Mouse (Mus musculus) CD4-positive, CD25-positive, alpha-beta regulatory T cell, adult 2 months (primary cell): Measurements from ENCODE around the gene Vegfb.
A peak's percentile ranks its signal among the peaks of the same experiment; 100 is the strongest.

Experiments used
- DNase-seq: peaks from one replicate; pipeline ENCODE4 v3.0.0-alpha.2; 2012; ENCODE audit warnings: low read depth, low spot score

Vegfb gene

DNA sequence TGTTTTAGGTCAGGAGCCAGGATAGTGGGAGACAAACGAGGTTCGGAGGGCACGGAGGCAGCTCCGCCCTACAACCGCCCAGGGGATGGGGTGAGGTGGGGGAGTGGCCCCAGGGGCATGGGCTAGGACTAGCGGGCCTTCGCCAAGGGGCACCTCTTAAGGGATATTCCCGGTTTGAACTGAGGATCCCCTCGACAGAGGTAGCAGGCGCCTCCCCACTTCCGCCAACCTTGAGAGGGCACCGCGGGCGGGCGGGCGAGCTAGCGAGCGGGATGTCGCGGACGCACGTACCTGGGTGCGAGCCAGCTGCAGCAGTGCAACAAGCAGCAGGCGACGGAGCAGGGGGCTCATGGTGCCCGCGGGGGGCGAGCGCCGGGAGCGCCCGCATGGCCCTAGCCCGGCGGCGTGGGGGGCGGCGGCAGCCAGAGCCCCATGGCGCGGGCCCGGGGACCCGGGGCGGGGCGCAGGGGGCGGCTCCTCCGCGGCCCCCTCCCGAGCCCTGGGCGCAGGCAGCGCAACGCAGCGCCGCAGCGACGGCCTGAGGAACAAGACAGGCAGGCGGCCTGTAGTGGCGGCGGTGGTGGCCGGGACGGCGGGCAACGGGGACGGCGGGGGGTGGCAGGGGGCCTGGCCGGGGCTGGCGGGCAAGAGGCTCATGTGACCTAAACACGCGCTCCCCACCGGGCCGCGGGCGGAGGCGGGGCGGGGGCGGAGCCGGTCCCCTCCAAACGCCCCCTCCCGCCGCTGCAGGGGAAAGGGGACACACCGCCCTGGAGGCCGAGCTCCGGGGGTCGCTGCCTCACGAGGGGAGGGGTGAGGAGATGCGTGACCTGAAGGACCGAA is at the start of gene Vegfb:
TSS of gene Vegfb (minus strand) at position 591 of the 843 bp plus-strand sequence.
- DNase-seq: peak; percentile 65

DNA sequence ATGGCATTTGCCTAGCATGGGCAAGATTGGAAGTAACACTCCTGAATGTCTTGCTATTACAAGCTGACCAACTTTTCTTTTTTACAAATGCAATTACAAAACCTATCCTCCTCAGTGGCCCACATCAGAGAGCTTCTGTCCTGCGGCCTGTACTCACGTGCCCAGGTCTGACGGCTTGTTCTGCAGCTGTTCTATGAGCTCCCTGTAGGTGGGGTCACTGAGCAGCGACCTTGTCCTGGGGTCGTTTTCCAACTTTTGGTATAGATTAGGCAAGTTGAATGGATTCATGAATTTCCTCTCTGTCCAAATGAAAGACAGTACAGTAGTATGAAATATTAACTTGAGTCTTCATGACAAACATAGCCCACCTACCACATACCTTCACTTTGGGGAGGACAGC is 46.6 kb upstream of the Vegfb start:
- peak; percentile 20 for DNase-seq

DNA sequence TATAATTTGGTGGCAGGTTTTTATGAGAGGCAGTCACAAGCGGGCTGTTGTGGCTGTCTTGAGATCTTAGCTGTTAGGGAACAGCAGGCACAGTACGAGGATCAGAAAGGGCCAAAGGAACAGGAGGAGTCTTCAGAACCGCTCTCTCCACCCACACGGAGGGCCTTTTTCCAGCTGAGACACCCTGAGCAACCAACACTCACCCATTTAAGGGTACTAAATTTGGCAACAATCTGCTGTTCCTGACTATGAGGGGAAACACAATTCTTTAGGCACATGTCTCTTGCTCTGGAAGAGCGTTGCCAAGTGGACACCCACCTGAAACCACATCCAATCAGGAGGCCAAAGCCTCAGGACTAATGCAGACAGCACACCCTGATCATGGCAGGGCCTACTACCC is 42.1 kb upstream of the Vegfb start:
- no peak for DNase-seq

DNA sequence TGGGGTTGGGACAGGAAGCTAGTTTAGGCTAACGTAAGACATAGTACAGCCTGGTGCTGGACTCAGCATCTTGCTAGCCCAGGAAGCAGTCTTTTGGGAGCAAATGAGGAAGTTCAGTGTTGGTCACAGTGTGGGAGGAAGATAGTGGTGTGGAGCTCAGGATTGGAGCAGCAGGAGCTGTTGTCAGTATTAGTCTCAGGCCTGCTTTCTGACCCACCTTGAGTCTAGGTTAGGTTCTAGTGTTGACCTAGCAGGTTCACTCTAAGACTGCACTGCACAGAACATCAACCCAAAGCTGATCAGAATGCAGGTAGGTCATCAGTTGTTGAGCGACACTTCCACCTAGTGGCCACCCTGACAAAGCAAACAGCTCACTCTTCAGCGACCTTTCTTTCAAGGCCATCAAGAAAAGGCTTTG is 32.8 kb upstream of the Vegfb start:
- peak; percentile 90 for DNase-seq

DNA sequence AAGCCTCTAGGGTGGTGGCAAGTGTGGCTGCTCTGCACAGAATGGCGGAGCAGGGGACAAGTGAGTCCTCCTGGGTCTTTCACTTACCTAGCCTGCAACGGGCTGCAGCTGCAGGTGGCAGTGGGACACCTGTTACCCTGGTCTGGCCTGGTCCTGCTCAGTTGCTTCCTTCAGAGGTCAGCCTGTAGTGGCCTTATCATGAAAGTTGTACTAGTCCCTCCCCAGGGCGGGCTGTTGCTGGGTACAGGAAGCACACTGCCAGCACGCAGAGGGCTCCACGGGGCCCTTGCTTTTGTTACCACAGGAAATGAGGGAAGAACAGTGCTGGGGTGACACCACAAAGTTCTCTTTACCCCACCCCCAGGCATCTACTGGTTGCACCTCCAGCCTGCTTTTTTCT is 31.7 kb upstream of the Vegfb start, which contains the start of gene Fermt3:
TSS of gene Fermt3 (minus strand) at position 279 of the 400 bp plus-strand sequence.
- DNase-seq: peak; percentile 88

DNA sequence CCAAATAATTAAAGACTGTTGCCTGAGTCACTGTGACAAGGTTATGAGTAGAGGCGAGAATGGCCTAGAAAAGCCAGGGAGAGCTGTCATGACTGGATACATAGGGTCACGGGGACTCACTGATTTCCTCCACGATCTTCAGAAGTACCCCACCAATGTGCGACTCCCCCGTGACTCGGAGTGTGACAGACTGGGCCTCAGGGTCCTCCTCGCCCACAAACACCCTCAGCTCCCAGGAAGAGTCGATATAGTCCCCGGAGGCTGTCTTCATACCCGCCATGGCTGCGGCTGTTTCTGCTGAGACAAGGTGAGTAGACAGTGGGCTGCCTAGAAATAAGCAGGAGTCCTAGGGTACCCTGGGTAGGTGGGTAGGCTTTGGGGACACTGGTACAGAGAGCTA is 31.1 kb upstream of the Vegfb start:
- peak; percentile 31 for DNase-seq

DNA sequence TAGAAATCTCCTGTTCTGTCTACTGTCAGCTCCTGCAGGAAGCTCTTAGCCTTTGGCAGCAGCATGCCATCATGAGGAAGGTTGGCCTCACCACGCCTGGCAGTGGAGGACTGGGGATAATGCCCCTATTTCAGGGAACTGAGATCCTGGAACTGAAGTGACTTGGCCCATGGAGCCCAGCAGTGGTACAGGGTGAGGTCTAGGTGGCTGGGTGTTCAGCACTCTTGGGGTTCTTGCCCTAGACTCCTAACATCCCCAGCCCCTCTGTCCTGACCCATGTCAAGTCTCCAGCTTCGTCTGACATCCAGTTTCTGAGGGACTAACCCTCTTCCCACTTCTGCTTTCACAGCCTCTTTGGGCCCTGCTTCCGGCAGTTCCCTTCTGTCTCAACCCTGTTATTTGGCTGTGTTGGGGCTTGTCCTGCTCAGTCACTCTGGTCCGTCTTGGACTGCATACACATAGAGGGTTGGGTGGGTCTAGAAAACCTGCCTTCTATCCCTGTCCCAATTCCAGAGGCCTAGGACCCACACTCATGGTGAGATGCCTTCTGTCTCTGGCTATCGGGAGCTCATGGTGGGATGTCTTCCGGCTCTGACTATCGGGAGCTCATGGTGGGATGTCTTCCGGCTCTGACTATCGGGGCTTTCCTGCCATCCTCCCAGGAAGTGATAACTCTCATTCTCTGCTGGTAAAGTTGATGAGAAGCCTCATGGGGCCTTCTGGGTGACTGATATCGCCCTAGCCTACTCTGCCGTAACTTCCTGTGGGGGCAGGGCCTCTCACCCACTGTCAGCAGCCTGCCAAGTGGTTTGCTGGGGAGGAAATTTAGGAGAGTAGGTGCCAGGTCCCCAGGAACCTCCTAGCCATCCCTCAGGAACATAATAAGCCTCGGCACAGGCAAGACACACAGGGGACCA is 30.3 kb upstream of the Vegfb start:
- DNase-seq: peak; percentile 87

DNA sequence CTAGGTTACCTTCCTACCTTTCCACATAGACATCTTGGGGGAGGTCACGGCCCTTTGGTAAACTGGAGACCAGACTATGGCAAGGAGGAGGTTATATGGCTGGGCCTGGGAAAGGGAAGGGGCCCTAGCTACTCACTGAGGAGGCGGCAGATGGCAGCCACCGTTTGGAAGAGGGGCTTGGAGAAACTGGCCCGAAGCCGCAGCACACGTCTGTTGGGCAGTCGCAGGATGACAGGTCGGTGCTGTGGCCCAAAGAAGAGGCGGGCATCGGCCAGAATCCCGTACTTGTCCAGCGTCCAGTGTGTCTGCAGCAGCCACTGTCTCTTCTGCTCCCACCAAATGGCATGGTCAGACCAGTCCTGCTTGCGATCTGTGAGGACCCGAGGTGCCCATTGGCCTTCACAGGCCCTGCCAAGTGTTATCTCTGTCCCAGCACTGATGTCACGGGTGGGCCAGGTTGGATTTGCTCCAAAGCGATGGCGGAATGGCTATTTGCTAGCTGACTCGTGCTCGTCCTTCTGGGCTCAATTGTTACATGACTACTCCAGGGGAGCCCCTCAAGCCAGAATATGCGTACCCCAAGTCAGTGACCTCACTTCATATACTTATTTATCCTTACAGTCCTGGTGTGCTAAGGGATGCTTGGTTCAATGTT is 27.2 kb upstream of the Vegfb start:
- DNase-seq: no peak

DNA sequence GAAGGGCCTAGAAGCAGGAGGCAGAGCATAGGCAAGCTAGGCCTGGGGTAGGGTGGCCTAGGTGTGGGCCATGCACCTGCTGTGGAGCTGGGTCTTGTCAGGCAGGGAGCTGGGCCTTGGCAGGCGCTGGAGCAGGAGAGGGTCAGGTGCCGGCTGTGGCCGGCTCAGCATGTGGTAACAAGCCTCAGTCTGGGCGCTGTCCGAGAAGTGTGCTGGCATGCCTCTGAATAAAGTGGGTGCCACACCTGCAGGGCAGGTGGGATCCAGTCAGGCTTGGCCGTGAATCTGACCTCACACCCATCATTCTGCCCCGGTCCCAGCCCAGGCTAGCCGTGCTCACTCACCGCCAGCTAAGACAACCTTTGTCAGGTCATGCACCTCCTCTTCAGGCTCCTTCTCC is 26.5 kb upstream of the Vegfb start:
- DNase-seq: no peak

DNA sequence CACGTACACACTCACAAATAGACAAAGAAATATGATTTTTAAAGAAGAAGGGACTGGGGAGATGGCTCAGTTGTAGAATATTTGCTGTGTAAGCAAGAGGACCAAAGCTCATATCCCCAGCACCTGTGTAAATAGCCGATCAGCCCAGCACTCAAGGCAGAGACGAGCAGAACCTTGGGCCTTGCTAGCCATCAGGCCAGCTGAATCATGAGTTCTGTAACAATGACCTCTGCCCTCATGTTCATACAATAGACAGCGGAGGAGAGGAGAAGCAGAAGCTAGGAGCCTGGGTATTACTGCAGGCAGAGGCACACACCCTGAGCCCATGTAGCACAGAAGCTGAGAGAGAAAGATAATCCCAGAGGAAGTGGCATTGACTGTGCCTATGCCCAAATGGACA is 25.0 kb upstream of the Vegfb start:
- no peak for DNase-seq

DNA sequence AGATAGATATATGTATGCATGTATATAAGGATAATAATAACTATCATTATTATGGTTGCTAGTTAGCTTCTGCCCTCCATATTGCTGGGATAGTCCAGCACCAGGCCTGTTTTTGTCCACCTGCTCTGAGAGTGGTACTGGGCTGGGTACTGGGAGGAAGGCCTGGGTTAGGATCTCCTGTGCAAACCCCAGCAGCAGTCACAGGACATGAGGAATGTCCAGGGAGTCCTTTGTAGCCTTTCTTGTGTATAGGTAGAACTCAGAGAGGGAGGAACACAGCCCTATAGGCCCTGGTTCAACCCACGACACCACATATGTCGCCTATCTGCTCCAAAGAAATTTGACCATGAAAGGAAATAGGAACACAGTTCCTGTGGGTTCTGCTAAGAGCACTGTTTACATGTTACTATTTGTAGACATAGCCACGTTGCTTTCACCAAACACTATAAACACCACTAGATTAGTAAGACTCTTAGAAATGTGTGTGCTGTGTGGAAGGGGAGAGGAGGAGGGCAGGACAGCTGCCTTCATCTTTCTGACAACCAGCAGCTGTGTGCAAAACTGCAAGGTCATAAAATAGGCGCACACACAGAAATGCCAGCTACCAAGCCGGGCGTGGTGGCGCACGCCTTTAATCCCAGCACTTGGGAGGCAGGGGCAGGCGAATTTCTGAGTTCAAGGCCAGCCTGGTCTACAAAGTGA is 19.6 kb upstream of the Vegfb start:
- DNase-seq: no peak

DNA sequence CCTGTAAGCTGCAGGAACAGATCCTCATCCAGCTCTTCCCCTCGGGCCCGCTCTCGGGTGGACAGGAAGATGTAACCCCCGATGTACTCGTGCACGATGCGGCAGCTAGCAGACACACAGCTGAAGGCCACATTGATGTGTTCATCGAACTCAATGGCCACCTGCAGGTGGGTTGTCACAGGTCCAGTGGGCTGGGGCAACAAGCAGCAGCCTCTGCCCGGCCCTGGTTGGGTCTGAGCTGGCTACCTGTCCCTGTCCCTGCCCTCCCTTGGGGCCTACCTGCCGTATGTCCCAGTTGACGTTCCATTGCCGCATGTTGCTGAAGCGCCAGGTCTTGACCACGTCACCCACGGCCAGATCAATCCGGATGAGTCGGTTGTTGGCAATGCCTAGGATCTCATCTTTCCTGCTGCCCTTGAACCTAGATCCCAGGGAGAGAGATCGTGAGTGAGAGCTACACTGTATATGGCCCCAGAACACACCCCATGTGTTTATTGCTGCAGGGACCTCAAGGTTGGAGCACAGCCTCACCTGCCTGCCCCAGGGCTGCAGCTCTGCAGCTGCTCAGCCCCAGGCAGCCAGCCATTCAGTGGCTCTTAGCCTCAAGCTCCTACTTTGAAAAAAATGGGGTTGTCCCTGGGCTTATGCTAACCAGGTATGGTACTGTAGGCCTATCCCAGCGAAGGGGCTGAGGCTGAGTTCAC is 12.1 kb upstream of the Vegfb start:
- no peak for DNase-seq

DNA sequence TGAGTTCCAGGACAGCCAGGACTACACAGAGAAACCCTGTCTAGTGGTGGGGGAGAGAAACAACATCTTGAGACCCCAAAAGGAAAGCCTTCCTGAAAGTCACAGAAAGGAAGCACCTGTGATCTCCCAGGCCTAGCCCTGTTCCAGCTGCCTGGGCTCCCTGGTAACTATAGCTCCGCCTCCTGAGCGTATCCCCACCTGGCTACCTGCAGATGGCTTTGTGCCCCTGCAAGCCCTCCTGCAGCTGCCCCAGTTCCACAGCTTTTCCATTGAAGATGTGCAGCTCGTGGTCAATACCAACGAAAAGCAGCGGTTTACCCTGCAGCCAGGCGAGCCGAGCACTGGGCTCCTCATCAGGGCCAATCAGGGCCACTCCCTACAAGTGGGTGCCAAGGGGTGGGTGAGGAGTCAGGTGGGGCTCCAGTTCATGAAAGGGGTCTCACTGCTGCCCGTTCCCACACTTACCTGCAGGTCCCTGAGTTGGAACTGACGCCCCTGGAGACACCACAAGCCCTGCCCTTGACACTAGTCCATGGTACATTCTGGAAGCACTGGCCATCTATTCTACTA is 10.4 kb upstream of the Vegfb start:
- no peak for DNase-seq

DNA sequence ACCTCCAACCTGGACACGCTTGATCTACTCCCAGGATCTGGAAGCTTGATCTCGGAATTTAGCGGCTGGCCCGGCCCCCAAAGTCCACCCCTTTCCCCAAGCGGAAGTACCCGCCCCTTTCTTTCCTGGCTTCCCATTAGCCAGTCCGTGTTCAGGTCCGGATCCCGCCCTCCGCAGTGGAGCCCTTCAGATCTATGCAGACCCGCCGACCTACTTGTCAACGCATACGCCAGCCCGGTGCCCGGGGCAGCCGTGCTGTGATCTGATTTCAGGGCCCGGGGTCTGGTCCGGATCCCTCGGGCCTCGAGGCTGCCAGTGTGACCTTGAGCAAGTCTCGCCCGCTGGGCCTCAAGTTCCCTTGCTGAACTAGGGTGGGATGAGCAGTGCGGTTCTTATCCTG is 8.6 kb upstream of the Vegfb start, which contains the start of the genes Nudt22 and Trpt1:
TSS of gene Nudt22 (minus strand) at position 112 of the 400 bp plus-strand sequence.
TSS of gene Trpt1 (plus strand) at position 126 of the 400 bp plus-strand sequence.
- DNase-seq: peak; percentile 81

DNA sequence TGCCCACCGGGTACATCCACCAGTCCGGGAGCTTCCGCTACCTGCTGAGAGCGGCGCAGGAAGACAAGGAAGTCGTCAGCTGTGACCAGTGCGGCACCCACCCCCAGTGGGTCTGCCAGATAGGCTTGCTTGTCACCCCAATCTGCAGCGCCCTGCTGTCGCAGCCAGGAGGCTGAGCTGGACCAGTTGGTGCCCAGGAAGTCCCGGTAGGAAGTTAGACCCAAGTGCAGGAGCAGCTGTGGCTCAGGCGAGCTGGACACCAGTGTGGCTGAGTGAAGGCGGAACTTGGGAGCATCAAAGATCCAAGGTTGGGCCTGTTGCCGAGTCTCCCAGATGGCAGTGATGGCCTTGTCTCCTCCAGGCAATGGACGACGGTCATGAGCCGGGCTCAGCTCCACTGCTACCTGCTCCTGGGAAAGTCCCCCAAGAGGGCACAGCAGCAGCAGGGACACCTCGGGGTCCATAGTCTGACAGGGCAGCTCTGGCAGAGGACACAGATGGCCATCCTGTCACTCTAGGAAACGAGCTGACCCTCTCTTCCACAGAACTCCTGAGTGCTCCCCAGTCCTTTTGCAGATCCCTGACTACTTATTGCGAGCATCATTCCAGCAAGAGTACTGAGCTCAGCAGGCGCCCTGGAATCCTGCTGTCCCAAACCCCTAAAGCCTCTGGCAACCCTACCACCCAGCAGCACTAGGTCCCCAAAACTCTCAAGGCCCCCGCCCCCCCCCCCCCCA is 8.0 kb upstream of the Vegfb start:
- no peak for DNase-seq

DNA sequence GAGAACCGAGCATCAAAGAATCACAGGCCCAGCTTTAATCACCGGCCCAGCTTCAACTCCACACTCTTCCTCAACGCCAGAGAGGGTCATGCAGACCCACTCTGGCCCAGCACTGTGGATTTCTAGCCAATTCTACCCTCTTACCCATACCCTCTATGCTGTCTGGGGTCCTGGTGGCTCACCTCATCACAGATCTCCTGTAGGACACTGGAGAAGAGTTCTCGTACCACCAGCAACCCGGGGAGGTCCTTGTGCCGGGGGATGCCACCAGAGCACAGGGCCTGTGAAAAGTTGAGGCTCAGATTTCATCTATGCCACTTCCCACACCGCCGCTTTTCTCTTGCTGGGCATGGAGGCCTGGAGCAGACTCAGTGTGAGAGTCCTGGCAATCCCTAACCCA is 7.0 kb upstream of the Vegfb start:
- no peak for DNase-seq

DNA sequence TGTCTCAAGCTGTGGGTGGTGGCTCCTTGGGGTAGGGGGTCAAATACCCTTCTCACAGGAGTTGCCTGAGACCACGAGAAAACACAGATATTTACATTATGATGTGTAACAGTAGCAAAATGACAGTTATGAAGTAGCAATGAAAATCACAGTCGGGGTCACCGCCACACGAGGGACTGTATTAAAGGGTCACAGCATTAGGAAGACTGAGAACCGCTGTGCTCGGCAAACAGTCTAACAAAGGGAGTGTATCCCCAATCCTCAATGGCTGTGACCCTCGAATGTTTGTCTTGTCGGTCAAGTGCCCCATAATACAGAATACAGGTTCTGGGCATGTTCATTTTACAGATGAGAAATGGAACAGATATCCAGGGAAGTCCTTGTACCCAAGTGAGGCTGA is 6.6 kb upstream of the Vegfb start:
- no peak for DNase-seq

DNA sequence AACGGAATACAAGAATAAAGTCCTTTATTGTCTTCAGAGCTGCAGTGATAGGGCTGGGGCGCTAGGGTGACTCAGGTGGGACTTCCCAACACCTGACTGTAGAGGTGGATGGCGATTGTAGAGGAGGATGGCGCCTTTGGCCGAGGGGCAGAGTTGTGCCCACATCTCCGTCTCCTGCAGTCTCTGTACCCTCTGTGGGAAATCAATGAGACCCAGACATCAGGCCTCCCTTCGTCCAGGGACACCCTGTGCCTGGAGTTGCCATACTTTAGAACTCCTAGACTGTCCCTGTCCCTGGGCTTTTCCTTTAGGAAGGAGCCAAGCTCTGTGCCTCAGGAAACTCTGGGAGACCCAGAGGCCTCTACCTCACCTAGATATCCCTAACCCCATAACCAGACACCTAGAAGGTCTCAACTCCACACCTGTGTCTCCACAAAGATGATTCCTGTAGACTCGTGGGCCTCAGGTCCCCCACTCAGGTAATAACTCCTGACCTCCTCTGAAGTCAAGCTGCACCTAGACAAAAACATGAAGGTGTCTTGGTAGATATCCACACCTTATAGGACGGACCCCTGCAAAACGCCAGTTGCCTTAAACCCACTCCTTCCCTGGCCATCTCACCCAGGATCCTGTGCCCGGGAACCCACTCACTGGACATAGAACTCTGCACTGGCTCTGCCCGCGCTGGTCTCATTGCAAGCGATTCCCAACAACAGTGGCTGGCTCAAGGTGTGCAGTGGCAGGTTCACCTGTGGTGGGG is 5.7 kb upstream of the Vegfb start:
- no peak for DNase-seq
